Mouse (Mus musculus) midbrain, embryonic 12.5 days (tissue): Measurements from ENCODE around the gene Atg14. TPM values are rescaled to one million over a fixed set of nuclear protein-coding genes. Genes with fewer than 3 reads are reported as not detected.

Source experiments
- ATAC-seq: fragments of 200-750 bp; cut with Nextera tagmentation; 2 replicates; pipeline ENCODE4 v1.8.0; 2017; ENCODE audit warnings: low read depth, moderate TSS enrichment, moderate library complexity; ENCODE audit not compliant: low FRiP score
- H3K27ac ChIP-seq: fragments of 300-500 bp; sonication (generic); replicated peaks from 2 replicates; pipeline ENCODE4 v1.5.1; 2016; ENCODE audit warnings: mild to moderate bottlenecking
- H3K27me3 ChIP-seq: fragments of 300-500 bp; sonication (generic); 2 replicates; pipeline ENCODE4 v1.6.1; 2016; ENCODE audit warnings: mild to moderate bottlenecking
- H3K36me3 ChIP-seq: fragments of 300-500 bp; sonication (generic); 2 replicates; pipeline ENCODE4 v1.6.1; 2016
- H3K4me1 ChIP-seq: fragments of 300-500 bp; sonication (generic); 2 replicates; pipeline ENCODE4 v1.6.1; 2016
- H3K4me2 ChIP-seq: fragments of 300-500 bp; sonication (generic); replicated peaks from 2 replicates; pipeline ENCODE4 v1.6.1; 2016; ENCODE audit warnings: mild to moderate bottlenecking, moderate library complexity
- H3K4me3 ChIP-seq: fragments of 300-500 bp; sonication (generic); 2 replicates; pipeline ENCODE4 v1.5.1; 2016; ENCODE audit warnings: mild to moderate bottlenecking
- H3K9ac ChIP-seq: fragments of 300-500 bp; sonication (generic); replicated peaks from 2 replicates; pipeline ENCODE4 v1.6.1; 2016; ENCODE audit warnings: mild to moderate bottlenecking, moderate library complexity
- H3K9me3 ChIP-seq: fragments of 300-500 bp; sonication (generic); 2 replicates; pipeline ENCODE4 v1.6.1; 2016; ENCODE audit warnings: mild to moderate bottlenecking
- WGBS: fragments of 180-500 bp; shearing (Covaris S2); methylation state at CpG from one replicate; pipeline ENCODE4 v1.1.7; 2016; 5-methylcytosine and 5-hydroxymethylcytosine counted together
- polyA plus RNA-seq: library from polyadenylated mRNA; unstranded; fragments of >200 nt; fragmentation: Nextera tagmentation; extraction: Ambion mirVana; gene quantifications from 2 replicates; pipeline ENCODE4 v1.2.1, GENCODE M21; 2016

The Atg14 gene
- polyA plus RNA-seq, 1 experiment from 2014 or later: 22.7 TPM

DNA sequence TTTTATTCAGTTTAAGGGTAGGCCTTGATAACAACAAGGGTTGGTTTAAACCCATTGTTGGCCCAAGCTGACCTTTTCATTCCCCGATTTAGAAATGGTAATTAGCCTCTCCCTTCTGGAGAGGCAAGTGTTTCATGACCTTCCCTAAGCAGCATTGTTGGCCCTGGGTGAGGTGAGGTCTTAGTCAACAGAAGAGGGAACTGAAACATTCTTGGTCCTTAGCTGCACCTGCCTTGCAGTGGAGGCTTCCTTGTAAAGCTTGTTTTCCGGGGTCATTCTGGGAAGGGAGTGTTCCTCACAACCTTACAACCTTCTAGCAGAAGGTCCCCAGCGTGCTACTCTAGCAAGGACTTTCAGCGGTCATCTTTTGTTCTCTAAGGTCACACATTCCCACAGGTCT is 2.3 kb upstream of the Atg14 start:
- Histone ChIP-seq H3K4me1 (peaks cover 5% of the 10 kb centered on the region; the same call in 1 of the 2 replicates), H3K4me3 (no peak overlapping the region), H3K27ac (no peak overlapping the region), H3K27me3 (no peaks in the 10 kb centered on the region), H3K4me2 (no peak overlapping the region), H3K9me3 (no peaks in the 10 kb centered on the region), H3K36me3 (no peaks in the 10 kb centered on the region), H3K9ac (no peak overlapping the region)
- 77% methylated on average over 4 of the region's 4 CpGs for WGBS
- no peak for ATAC-seq

DNA sequence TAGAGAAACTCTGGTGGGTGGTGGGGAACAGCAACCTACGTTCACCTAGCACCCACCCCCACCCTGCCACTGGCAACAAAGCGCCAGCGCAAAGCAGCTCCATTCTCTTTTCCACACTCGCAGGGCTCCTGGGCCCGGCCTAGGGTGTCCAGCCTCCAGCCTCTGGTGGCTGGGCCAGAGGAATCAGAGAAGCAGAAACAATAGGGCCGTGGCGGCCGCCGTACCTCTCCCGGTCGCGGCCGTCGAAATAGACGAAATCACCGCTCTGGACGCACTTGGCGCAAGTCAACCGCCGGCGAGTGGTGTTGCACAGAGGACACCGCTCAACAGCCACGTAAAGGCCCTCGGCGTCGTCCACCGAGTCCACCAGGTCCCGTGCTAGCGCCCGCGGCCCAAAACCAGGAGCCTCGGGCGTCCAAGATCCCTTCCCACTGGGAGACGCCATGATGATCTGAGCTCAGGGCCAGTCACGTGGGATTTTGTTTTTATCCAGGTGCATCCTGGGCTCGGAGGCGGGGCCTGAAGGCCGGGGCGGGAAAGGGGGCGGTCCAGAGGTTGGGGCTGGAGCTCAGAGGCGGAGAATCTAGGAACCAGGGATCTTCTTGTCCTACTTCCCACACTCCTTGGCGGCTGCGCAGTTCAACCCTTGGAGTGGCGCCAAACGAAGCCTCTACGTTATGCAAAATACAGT is 2.3 kb downstream of the Atg14 start:
- no peaks in the 10 kb centered on the region for H3K9me3 ChIP-seq
- H3K36me3 ChIP-seq: no peaks in the 10 kb centered on the region; the same call in 1 of the 2 replicates
- 1% methylated on average over 46 of the region's 46 CpGs for WGBS
- peak; percentile 99 for ATAC-seq
- peak overlapping the region; percentile 89 for H3K4me3 ChIP-seq
- peak overlapping the region; percentile 83 for H3K9ac ChIP-seq
- H3K27ac ChIP-seq: peak overlapping the region; percentile 49; the same call in 1 of the 2 replicates
- H3K4me1 ChIP-seq: peaks cover 12% of the 10 kb centered on the region
- peak overlapping the region; percentile 81 for H3K4me2 ChIP-seq
- H3K27me3 ChIP-seq: no peaks in the 10 kb centered on the region

DNA sequence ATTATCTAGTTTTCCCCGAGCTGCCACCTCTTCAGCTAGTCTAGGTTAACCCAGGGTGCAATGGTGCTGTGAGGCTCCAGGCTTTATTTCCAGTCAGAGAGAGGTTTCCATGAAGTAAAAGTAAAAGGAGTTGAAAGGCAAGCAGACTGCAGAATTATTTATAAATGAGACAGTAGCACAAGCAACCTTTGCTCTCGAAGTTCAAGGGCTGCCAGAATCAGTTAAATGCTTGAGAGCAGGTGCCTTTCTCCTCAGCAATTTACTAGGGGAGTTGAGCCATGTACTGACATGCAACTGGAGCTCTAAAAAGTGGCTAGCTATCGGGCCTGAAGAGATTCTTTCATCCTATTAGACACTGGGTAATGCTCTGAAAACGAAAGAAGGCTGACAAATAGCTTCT is 7.3 kb downstream of the Atg14 start:
- peaks cover 7% of the 10 kb centered on the region for H3K36me3 ChIP-seq
- H3K27ac ChIP-seq: no peak overlapping the region
- H3K9ac ChIP-seq: no peak overlapping the region
- H3K4me1 ChIP-seq: peaks cover 10% of the 10 kb centered on the region
- no peak overlapping the region for H3K4me2 ChIP-seq
- WGBS: 85% methylated on average over 4 of the region's 4 CpGs
- H3K27me3 ChIP-seq: no peaks in the 10 kb centered on the region
- ATAC-seq: no peak
- H3K9me3 ChIP-seq: no peaks in the 10 kb centered on the region
- no peak overlapping the region for H3K4me3 ChIP-seq

DNA sequence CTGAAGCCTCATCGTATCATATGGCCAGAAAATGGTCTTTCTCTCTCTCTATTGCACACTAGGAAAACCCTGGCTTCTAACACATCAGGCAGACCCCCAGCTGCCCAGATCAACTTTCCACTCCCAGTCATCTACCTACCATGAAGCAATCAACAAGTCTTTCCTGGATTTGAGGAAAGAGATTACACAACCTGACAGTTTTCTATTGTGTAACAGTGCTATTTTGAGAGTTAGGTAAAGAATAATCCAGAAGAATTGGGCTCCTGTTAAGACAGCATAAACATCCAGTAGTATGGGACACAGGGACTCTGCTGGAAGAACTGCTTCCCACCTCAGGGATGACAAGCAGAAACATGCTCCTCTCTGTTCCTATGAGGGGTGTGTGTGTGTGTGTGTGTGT is 7.9 kb downstream of the Atg14 start:
- WGBS: 96% methylated on average over 1 of the region's 1 CpGs
- Histone ChIP-seq H3K9ac (no peak overlapping the region), H3K27me3 (no peaks in the 10 kb centered on the region), H3K4me3 (no peak overlapping the region), H3K36me3 (peaks cover 7% of the 10 kb centered on the region), H3K27ac (no peak overlapping the region), H3K4me2 (no peak overlapping the region), H3K4me1 (peaks cover 6% of the 10 kb centered on the region), H3K9me3 (no peaks in the 10 kb centered on the region)
- ATAC-seq: no peak

DNA sequence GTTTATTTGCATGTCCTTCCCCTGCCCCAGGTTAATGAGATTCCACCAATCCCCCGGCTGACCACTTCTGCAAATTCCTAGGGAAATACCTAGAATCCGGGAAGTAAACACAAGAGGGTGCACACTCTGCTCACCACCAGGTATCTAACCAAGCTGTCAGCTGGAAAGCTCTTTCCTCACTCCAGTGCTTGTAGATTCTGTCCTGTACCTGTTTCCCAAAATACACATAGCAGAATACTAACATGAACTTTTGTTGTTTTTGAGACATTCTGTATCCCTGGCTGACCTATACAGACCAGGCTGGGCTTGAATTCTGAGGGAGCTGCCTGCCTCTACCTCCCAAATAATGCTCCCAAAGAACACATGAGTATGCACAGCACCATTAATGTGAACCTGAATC is 9.7 kb downstream of the Atg14 start:
- Histone ChIP-seq H3K27me3 (no peaks in the 10 kb centered on the region), H3K4me1 (no peaks in the 10 kb centered on the region), H3K36me3 (peaks cover 14% of the 10 kb centered on the region), H3K27ac (no peak overlapping the region), H3K9me3 (no peaks in the 10 kb centered on the region), H3K4me3 (no peak overlapping the region), H3K9ac (no peak overlapping the region), H3K4me2 (no peak overlapping the region)
- WGBS: 89% methylated on average over 2 of the region's 2 CpGs
- no peak for ATAC-seq

DNA sequence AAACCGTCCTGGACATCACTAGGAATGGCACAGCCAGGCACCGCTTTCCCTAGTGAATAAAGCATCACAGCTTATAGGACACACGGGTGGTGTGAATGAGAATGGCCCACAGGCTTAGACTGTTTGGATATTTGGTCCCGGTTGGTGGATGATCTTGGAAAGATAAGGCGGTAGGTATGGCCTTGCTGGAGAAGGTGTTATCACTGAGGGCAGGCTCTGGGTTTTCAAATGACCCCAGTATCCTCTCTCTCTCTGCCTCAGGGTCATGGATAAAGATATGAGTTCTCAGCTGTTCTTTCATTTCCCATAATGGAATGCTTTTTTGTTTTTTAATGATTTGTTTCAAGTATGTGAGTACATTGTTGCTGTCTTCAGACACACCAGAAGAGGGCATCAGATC is 15.2 kb downstream of the Atg14 start:
- H3K4me3 ChIP-seq: no peak overlapping the region
- no peaks in the 10 kb centered on the region for H3K9me3 ChIP-seq
- no peaks in the 10 kb centered on the region for H3K4me1 ChIP-seq
- WGBS: 95% methylated on average over 5 of the region's 5 CpGs
- peaks cover 55% of the 10 kb centered on the region for H3K36me3 ChIP-seq
- H3K27ac ChIP-seq: no peak overlapping the region
- no peaks in the 10 kb centered on the region for H3K27me3 ChIP-seq
- H3K4me2 ChIP-seq: no peak overlapping the region
- ATAC-seq: no peak
- H3K9ac ChIP-seq: no peak overlapping the region

DNA sequence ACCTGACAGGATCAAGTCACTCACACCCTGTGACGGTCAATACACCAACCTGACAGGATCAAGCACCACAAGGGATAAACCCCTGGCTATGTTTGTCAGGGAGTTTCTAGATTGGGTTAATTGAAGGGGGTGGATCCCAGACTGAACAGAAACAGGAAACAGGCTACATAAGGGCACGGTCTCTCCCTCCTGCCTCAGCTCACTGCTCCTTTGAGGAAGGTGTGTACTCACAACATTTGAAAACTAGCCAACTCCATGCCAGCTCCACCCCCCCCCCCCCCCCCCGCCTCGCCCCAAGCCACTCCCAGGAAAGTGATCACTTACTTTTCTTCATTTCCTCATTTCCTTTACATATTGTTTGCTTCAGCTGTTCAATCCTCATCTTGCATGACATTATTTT is 16.2 kb downstream of the Atg14 start:
- Histone ChIP-seq H3K9me3 (no peaks in the 10 kb centered on the region), H3K4me3 (no peak overlapping the region), H3K36me3 (peaks cover 53% of the 10 kb centered on the region), H3K4me1 (no peaks in the 10 kb centered on the region), H3K4me2 (no peak overlapping the region), H3K27ac (no peak overlapping the region), H3K27me3 (no peaks in the 10 kb centered on the region), H3K9ac (no peak overlapping the region)
- no peak for ATAC-seq
- 94% methylated on average over 3 of the region's 4 CpGs for WGBS

DNA sequence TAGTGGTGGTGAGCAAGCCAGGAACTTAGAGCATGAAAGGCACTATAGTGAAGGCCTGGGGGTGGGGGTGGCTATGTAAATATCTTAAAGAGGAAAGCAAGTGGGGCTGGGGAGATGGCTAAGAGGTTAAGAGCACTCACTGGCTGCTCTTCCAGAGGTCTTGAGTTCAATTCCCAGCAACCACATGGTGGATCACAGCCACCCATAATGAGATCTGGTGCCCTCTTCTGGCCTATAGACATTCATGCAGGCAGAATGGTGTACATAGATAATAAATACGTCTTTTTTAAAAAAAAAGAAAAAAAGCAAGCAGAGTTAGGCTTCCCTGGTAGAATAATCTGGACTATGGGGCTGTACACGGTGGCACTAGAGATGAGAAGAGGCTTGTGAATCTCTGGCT is 17.1 kb downstream of the Atg14 start:
- no peak for ATAC-seq
- Histone ChIP-seq H3K4me3 (no peak overlapping the region), H3K27me3 (no peaks in the 10 kb centered on the region), H3K4me1 (no peaks in the 10 kb centered on the region), H3K27ac (no peak overlapping the region), H3K36me3 (peaks cover 61% of the 10 kb centered on the region), H3K9me3 (no peaks in the 10 kb centered on the region), H3K4me2 (no peak overlapping the region), H3K9ac (no peak overlapping the region)
- WGBS: 93% methylated on average over 2 of the region's 2 CpGs

DNA sequence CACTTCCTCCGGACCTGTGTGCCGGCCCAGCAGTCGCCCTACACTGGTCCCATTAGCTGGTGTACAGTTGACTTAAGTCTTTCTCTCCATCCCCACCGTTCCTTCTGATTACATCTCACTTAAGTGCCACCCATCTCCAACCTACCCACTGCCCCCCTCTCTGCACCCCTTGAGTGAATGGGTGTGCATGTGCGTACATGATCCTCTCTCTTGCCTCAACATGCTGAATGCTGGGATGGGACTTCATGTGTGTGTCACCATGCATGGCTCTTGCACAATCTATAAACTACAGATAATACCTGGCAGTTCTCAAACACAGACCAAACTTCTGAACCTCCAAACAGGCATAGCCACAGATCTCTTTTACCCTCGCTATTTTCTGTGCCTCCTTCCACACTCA is 18.8 kb downstream of the Atg14 start:
- Histone ChIP-seq H3K4me1 (no peaks in the 10 kb centered on the region), H3K9ac (no peak overlapping the region), H3K4me3 (no peak overlapping the region), H3K9me3 (no peaks in the 10 kb centered on the region), H3K4me2 (no peak overlapping the region), H3K27me3 (no peaks in the 10 kb centered on the region), H3K36me3 (peaks cover 78% of the 10 kb centered on the region), H3K27ac (no peak overlapping the region)
- ATAC-seq: no peak
- 95% methylated on average over 6 of the region's 6 CpGs for WGBS

DNA sequence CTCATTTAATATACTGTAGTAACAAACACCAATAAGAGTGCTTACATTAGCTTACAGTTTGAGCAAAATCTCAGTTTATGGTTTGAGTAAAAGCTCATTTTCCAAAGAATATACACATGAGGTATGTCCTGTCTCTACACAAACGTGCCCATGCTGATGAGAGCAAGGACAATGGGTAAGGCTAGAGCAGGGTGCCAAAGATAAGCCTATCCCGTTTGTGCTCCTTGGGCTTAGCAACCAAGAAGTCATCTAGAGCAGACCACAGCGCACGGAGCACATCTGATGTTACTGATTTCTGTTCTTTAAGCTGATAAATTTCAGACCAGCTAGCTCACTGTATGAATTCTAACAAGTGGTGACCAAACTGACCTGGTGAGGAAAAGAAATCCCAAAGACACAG is 25.6 kb downstream of the Atg14 start:
- Histone ChIP-seq H3K9me3 (no peaks in the 10 kb centered on the region), H3K36me3 (peaks cover 82% of the 10 kb centered on the region), H3K27ac (no peak overlapping the region), H3K4me1 (no peaks in the 10 kb centered on the region), H3K4me3 (no peak overlapping the region), H3K9ac (no peak overlapping the region), H3K27me3 (no peaks in the 10 kb centered on the region), H3K4me2 (no peak overlapping the region)
- 90% methylated on average over 4 of the region's 4 CpGs for WGBS
- ATAC-seq: no peak

DNA sequence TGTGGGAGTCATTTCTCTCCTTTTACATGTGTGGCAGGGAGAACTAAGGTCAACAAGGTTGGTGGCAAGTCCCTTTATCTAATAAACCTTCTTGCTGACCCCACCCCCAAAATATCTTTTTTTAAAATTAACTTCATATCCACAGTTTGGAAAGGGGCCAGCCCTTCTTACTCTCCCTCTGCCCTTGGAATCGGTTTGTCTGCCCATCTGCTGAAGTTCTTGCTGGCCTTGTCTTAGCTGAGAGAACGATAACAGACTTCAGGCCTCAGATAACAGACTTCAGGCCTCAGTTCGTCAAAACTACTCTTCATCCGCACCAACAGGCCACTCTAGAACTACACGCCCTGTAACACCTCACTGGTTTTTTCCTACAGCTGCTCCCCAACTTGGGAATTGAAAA is 26.2 kb downstream of the Atg14 start:
- Histone ChIP-seq H3K27ac (no peak overlapping the region), H3K4me2 (no peak overlapping the region), H3K27me3 (no peaks in the 10 kb centered on the region), H3K9ac (no peak overlapping the region), H3K4me3 (no peak overlapping the region), H3K4me1 (no peaks in the 10 kb centered on the region), H3K36me3 (peaks cover 86% of the 10 kb centered on the region), H3K9me3 (no peaks in the 10 kb centered on the region)
- 90% methylated on average over 5 of the region's 5 CpGs for WGBS
- no peak for ATAC-seq

DNA sequence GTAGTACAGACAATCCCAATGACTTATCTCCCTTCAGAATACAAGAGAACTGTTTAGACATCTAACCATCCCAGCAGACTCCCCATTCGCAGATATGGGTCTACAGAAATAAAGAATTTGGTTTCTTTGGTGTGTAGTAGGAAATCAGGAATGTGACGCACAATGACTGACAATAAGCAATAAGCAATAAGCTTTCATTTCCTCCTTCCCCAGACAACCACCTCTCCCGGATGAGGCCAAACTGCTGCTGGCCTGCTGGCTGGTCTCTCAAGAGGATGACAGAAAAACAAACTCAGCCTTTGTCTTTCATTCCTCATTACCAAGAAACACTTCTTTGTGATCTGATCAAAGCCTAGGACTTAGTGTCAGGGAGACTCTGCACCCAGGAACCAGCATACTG is 28.2 kb downstream of the Atg14 start:
- no peak overlapping the region for H3K4me2 ChIP-seq
- no peak for ATAC-seq
- H3K9ac ChIP-seq: no peak overlapping the region
- H3K36me3 ChIP-seq: peaks cover 71% of the 10 kb centered on the region
- no peaks in the 10 kb centered on the region for H3K9me3 ChIP-seq
- H3K4me1 ChIP-seq: no peaks in the 10 kb centered on the region
- H3K27me3 ChIP-seq: no peaks in the 10 kb centered on the region
- 91% methylated on average over 3 of the region's 3 CpGs for WGBS
- H3K4me3 ChIP-seq: no peak overlapping the region
- H3K27ac ChIP-seq: no peak overlapping the region

DNA sequence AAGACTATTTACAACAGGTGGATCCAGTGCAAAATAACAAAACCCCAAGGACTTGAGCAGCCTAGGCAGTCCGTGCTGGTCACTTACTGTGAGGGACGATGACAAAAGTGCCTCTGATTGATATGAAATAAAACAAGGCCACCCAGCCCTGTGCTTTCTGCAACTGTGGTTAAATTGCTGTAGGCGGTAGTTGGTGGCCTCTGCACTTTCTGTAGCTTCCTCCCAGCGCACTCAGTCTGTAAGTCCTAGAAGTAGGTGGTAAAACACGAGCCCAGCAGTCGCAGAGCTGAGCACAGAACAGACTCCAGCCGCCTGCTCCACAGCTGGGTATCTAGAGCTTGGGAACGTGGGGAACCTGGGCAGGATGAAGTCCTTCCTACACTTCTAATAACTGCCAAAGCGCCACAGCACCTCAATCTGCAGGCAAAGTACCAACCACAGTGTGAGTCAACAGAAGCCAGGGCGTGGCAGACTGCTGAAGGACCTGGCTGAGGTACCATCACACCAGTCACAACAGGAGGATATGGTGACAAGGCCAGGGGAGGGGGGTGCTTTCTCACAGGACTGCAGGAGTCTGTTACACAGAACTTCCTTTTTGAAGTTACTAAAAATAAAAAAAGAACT is 29.0 kb downstream of the Atg14 start:
- H3K9me3 ChIP-seq: no peaks in the 10 kb centered on the region
- ATAC-seq: no peak
- no peak overlapping the region for H3K27ac ChIP-seq
- H3K4me2 ChIP-seq: no peak overlapping the region
- H3K9ac ChIP-seq: no peak overlapping the region
- WGBS: 90% methylated on average over 10 of the region's 10 CpGs
- no peaks in the 10 kb centered on the region for H3K27me3 ChIP-seq
- H3K36me3 ChIP-seq: peaks cover 62% of the 10 kb centered on the region
- no peak overlapping the region for H3K4me3 ChIP-seq
- H3K4me1 ChIP-seq: no peaks in the 10 kb centered on the region
